Mouse (Mus musculus) midbrain, embryonic 10.5 days (tissue): Measurements from ENCODE around the gene Cep89. TPM values are rescaled to one million over a fixed set of nuclear protein-coding genes. Genes with fewer than 3 reads are reported as not detected.
A peak's percentile ranks its signal among the peaks of the same experiment; 100 is the strongest.

Source experiments
- DNase-seq: peaks from one replicate; pipeline ENCODE4 v3.0.0-alpha.2; 2017; ENCODE audit warnings: low spot score
- H3K27ac ChIP-seq: fragments of 300-500 bp; sonication (generic); replicated peaks from 2 replicates; pipeline ENCODE4 v1.5.1; 2016; ENCODE audit warnings: mild to moderate bottlenecking
- H3K27me3 ChIP-seq: fragments of 300-500 bp; sonication (generic); 2 replicates; pipeline ENCODE4 v1.6.1; 2016; ENCODE audit warnings: low read depth, mild to moderate bottlenecking; ENCODE audit not compliant: poor library complexity, severe bottlenecking
- H3K36me3 ChIP-seq: fragments of 300-500 bp; sonication (generic); 2 replicates; pipeline ENCODE4 v1.6.1; 2016; ENCODE audit warnings: mild to moderate bottlenecking, moderate library complexity
- H3K4me1 ChIP-seq: fragments of 300-500 bp; sonication (generic); 2 replicates; pipeline ENCODE4 v1.6.1; 2016
- H3K4me3 ChIP-seq: fragments of 300-500 bp; sonication (generic); 2 replicates; pipeline ENCODE4 v1.5.1; 2016; ENCODE audit warnings: mild to moderate bottlenecking, moderate library complexity
- H3K9me3 ChIP-seq: fragments of 300-500 bp; sonication (generic); replicated peaks from 2 replicates; pipeline ENCODE4 v1.6.1; 2016; ENCODE audit warnings: mild to moderate bottlenecking
- WGBS: fragments of 180-500 bp; shearing (Covaris S2); methylation state at CpG from one replicate; pipeline ENCODE4 v1.1.7; 2016; 5-methylcytosine and 5-hydroxymethylcytosine counted together
- polyA plus RNA-seq: library from polyadenylated mRNA; unstranded; fragments of >200 nt; fragmentation: Nextera tagmentation; extraction: Ambion mirVana; gene quantifications from 2 replicates; pipeline ENCODE4 v1.2.1, GENCODE M21; 2016

The Cep89 gene
- polyA plus RNA-seq, 1 experiment from 2014 or later, result 67.0 TPM

- 95% methylated on average over 14 of the region's 14 CpGs for WGBS
- H3K27me3 ChIP-seq, result no peaks in the 10 kb centered on the region
- DNase-seq, result no peak
- H3K36me3 ChIP-seq, result no peaks in the 10 kb centered on the region
- peaks cover 18% of the 10 kb centered on the region for H3K4me1 ChIP-seq
- H3K4me3 ChIP-seq, result no peak overlapping the region
- H3K9me3 ChIP-seq, result no peaks in the 10 kb centered on the region
- no peak overlapping the region for H3K27ac ChIP-seq
These were observed 24.3 kb upstream of the Cep89 start for GRCm38 (mm10) chr7:35372483-35373017.

GRCm38 (mm10) chr7:35373146-35373989, 23.5 kb upstream of the Cep89 start:
- peaks cover 18% of the 10 kb centered on the region for H3K4me1 ChIP-seq
- no peak for DNase-seq
- H3K36me3 ChIP-seq, result no peaks in the 10 kb centered on the region
- no peaks in the 10 kb centered on the region for H3K27me3 ChIP-seq
- no peaks in the 10 kb centered on the region for H3K9me3 ChIP-seq
- H3K27ac ChIP-seq, result no peak overlapping the region
- no peak overlapping the region for H3K4me3 ChIP-seq
- WGBS, result 76% methylated on average over 16 of the region's 16 CpGs

GRCm38 (mm10) chr7:35374265-35374664, 22.6 kb upstream of the Cep89 start:
- Histone ChIP-seq H3K27ac (no peak overlapping the region), H3K4me3 (no peak overlapping the region), H3K36me3 (no peaks in the 10 kb centered on the region), H3K27me3 (no peaks in the 10 kb centered on the region), H3K9me3 (no peaks in the 10 kb centered on the region), H3K4me1 (peaks cover 21% of the 10 kb centered on the region)
- 86% methylated on average over 7 of the region's 7 CpGs for WGBS
- DNase-seq, result no peak

GRCm38 (mm10) chr7:35376623-35377022, 20.2 kb upstream of the Cep89 start:
- Histone ChIP-seq H3K9me3 (no peaks in the 10 kb centered on the region), H3K27me3 (no peaks in the 10 kb centered on the region), H3K27ac (no peak overlapping the region), H3K4me1 (peaks cover 16% of the 10 kb centered on the region), H3K4me3 (no peak overlapping the region), H3K36me3 (no peaks in the 10 kb centered on the region)
- 93% methylated on average over 9 of the region's 9 CpGs for WGBS
- no peak for DNase-seq

GRCm38 (mm10) chr7:35379492-35380119, 17.2 kb upstream of the Cep89 start:
- Histone ChIP-seq H3K9me3 (no peaks in the 10 kb centered on the region), H3K27me3 (no peaks in the 10 kb centered on the region), H3K4me1 (peaks cover 14% of the 10 kb centered on the region), H3K27ac (no peak overlapping the region), H3K36me3 (no peaks in the 10 kb centered on the region), H3K4me3 (no peak overlapping the region)
- no peak for DNase-seq
- WGBS, result 64% methylated on average over 16 of the region's 16 CpGs

GRCm38 (mm10) chr7:35380351-35380750, 16.5 kb upstream of the Cep89 start:
- Histone ChIP-seq H3K4me1 (peaks cover 10% of the 10 kb centered on the region), H3K27me3 (no peaks in the 10 kb centered on the region), H3K9me3 (no peaks in the 10 kb centered on the region), H3K27ac (no peak overlapping the region), H3K4me3 (no peak overlapping the region), H3K36me3 (no peaks in the 10 kb centered on the region)
- no peak for DNase-seq
- WGBS, result 95% methylated on average over 8 of the region's 8 CpGs

- DNase-seq, result no peak
- Histone ChIP-seq H3K27ac (no peak overlapping the region), H3K4me1 (peaks cover 8% of the 10 kb centered on the region), H3K27me3 (no peaks in the 10 kb centered on the region), H3K4me3 (no peak overlapping the region), H3K9me3 (no peaks in the 10 kb centered on the region), H3K36me3 (no peaks in the 10 kb centered on the region)
- WGBS, result 32% methylated on average over 16 of the region's 16 CpGs
These were observed 15.0 kb upstream of the Cep89 start for GRCm38 (mm10) chr7:35381861-35382260.

- 70% methylated on average over 2 of the region's 2 CpGs for WGBS
- no peak overlapping the region for H3K4me3 ChIP-seq
These were observed 14.0 kb upstream of the Cep89 start for GRCm38 (mm10) chr7:35382706-35383353.

GRCm38 (mm10) chr7:35386525-35386952, 10.3 kb upstream of the Cep89 start:
- H3K27me3 ChIP-seq, result no peaks in the 10 kb centered on the region
- H3K9me3 ChIP-seq, result no peaks in the 10 kb centered on the region
- 62% methylated on average over 6 of the region's 6 CpGs for WGBS
- no peak overlapping the region for H3K27ac ChIP-seq
- no peaks in the 10 kb centered on the region; the same call in 1 of the 2 replicates for H3K4me1 ChIP-seq
- DNase-seq, result no peak
- no peaks in the 10 kb centered on the region for H3K36me3 ChIP-seq
- no peak overlapping the region for H3K4me3 ChIP-seq

More at GRCm38 (mm10) chr7:35382706-35383353, 14.0 kb upstream of the Cep89 start:
- H3K36me3 ChIP-seq, result no peaks in the 10 kb centered on the region
- H3K4me1 ChIP-seq, result peaks cover 8% of the 10 kb centered on the region
- H3K27me3 ChIP-seq, result no peaks in the 10 kb centered on the region
- no peak overlapping the region for H3K27ac ChIP-seq
- DNase-seq, result no peak
- H3K9me3 ChIP-seq, result no peaks in the 10 kb centered on the region

GRCm38 (mm10) chr7:35388694-35389093, 8.1 kb upstream of the Cep89 start:
- H3K36me3 ChIP-seq, result peaks cover 21% of the 10 kb centered on the region
- 79% methylated on average over 6 of the region's 6 CpGs for WGBS
- H3K4me1 ChIP-seq, result no peaks in the 10 kb centered on the region; the same call in 1 of the 2 replicates
- peak overlapping the region; percentile 28; the same call in 1 of the 2 replicates for H3K27ac ChIP-seq
- H3K4me3 ChIP-seq, result no peak overlapping the region
- H3K27me3 ChIP-seq, result no peaks in the 10 kb centered on the region
- H3K9me3 ChIP-seq, result no peaks in the 10 kb centered on the region
- no peak for DNase-seq

GRCm38 (mm10) chr7:35392935-35393334, 3.9 kb upstream of the Cep89 start:
- Histone ChIP-seq H3K27me3 (no peaks in the 10 kb centered on the region), H3K27ac (no peak overlapping the region), H3K4me1 (peaks cover 17% of the 10 kb centered on the region), H3K4me3 (no peak overlapping the region), H3K36me3 (peaks cover 33% of the 10 kb centered on the region), H3K9me3 (no peaks in the 10 kb centered on the region)
- WGBS, result 63% methylated on average over 5 of the region's 5 CpGs
- no peak for DNase-seq

- H3K9me3 ChIP-seq, result no peaks in the 10 kb centered on the region
- DNase-seq, result no peak
- no peaks in the 10 kb centered on the region for H3K27me3 ChIP-seq
- peaks cover 23% of the 10 kb centered on the region for H3K4me1 ChIP-seq
- 16% methylated on average over 17 of the region's 17 CpGs for WGBS
- peak overlapping the region; percentile 76 for H3K4me3 ChIP-seq
- H3K36me3 ChIP-seq, result peaks cover 55% of the 10 kb centered on the region
- H3K27ac ChIP-seq, result peak overlapping the region; percentile 86
These were observed 940 bp upstream of the Cep89 start for GRCm38 (mm10) chr7:35395734-35396456.
